Mouse (Mus musculus) spleen, adult 2 months (tissue): ENCODE data around the gene Inava.

ENCODE experiments used
- CTCF ChIP-seq: fragments of 200-500 bp; IDR thresholded peaks from 2 replicates; pipeline ENCODE4 v1.5.1; 2011; ENCODE audit warnings: mild to moderate bottlenecking, inconsistent platforms; ENCODE audit not compliant: insufficient read depth, insufficient read length, insufficient replicate concordance; ENCODE audit errors: extremely low read depth
- POLR2A ChIP-seq: fragments of 200-500 bp; IDR thresholded peaks from 2 replicates; pipeline ENCODE4 v1.6.1; 2011; ENCODE audit warnings: low read depth, low read length, inconsistent platforms

- no peak for TF ChIP-seq CTCF
- no peak for TF ChIP-seq POLR2A
Observed at GRCm38 (mm10) chr1:136220037-136220871, 13.8 kb downstream of the Inava start.
